Mouse (Mus musculus) heart, adult 2 months (tissue): ENCODE measurements around the gene Copa.

Experiments
- CTCF ChIP-seq: fragments of 200-600 bp; IDR thresholded peaks from 2 replicates; pipeline ENCODE4 v1.8.1; 2022; ENCODE audit warnings: antibody characterized with exemption, mild to moderate bottlenecking, moderate library complexity
- EP300 ChIP-seq: fragments of 200-500 bp; IDR thresholded peaks from 2 replicates; pipeline ENCODE4 v1.6.1; 2011; ENCODE audit warnings: low read depth, low read length, control low read depth; ENCODE audit not compliant: insufficient read depth
- POLR2A ChIP-seq: fragments of 200-500 bp; IDR thresholded peaks from 2 replicates; pipeline ENCODE4 v1.6.1; 2011; ENCODE audit warnings: mild to moderate bottlenecking, low read depth, low read length, control low read depth; ENCODE audit not compliant: insufficient read depth

DNA sequence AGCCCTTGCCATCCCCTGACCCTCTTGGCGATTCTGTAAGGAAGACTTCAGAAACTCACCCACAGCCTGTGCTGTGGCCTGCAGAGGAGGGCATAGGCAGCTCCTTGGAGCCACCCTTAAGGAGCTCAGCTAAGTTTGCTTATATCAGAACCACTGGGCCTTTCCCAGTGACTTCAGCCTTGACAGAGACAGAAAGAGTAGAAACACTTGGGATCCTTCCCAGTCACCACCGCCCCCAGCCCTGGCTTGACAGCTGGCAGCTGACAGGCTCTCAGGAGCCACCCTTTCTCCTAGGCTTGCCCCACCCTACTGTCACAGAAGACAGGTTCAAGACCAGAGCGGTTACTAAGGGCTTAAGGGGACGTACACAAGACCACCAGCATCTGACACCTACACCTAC, 26.1 kb upstream of the Copa start:
- TF ChIP-seq CTCF (no peak), POLR2A (no peak), EP300 (no peak)
